Mouse (Mus musculus): Measurements from ENCODE around the gene Vmp1. TPM values are rescaled to one million over a fixed set of nuclear protein-coding genes. Genes with fewer than 3 reads are reported as not detected.

The Vmp1 gene
- polyA plus RNA-seq, 1 experiment = 136 TPM

GRCm38 (mm10) chr11:86672772-86673171, 10.9 kb downstream of the Vmp1 start:
- DNase-seq (ENCODE audit: low read depth) = no peak

- DNase-seq (ENCODE audit: low read depth) = no peak
Measured at GRCm38 (mm10) chr11:86671041-86671675, 12.5 kb downstream of the Vmp1 start.

GRCm38 (mm10) chr11:86668169-86668568, 15.5 kb downstream of the Vmp1 start:
- no peak for DNase-seq (ENCODE audit: low read depth)

GRCm38 (mm10) chr11:86667553-86667952, 16.1 kb downstream of the Vmp1 start:
- no peak for DNase-seq (ENCODE audit: low read depth)

GRCm38 (mm10) chr11:86664406-86664805, 19.2 kb downstream of the Vmp1 start:
- DNase-seq (ENCODE audit: low read depth) = no peak

GRCm38 (mm10) chr11:86663977-86664376, 19.7 kb downstream of the Vmp1 start:
- DNase-seq (ENCODE audit: low read depth) = no peak

- DNase-seq (ENCODE audit: low read depth) = no peak
Measured at GRCm38 (mm10) chr11:86662986-86663895, 20.4 kb downstream of the Vmp1 start.

GRCm38 (mm10) chr11:86657863-86658262, 25.8 kb downstream of the Vmp1 start:
- no peak for DNase-seq (ENCODE audit: low read depth)

GRCm38 (mm10) chr11:86656849-86657567, 26.6 kb downstream of the Vmp1 start:
- DNase-seq (ENCODE audit: low read depth) = no peak

- no peak for DNase-seq (ENCODE audit: low read depth)
Measured at GRCm38 (mm10) chr11:86655671-86656070, 28.0 kb downstream of the Vmp1 start.

GRCm38 (mm10) chr11:86654096-86654495, 29.5 kb downstream of the Vmp1 start:
- no peak for DNase-seq (ENCODE audit: low read depth)

- no peak for DNase-seq (ENCODE audit: low read depth)
Measured at GRCm38 (mm10) chr11:86653446-86653845, 30.2 kb downstream of the Vmp1 start.

GRCm38 (mm10) chr11:86652578-86652979, 31.1 kb downstream of the Vmp1 start:
- no peak for DNase-seq (ENCODE audit: low read depth)

GRCm38 (mm10) chr11:86650676-86651075, 33.0 kb downstream of the Vmp1 start:
- no peak for DNase-seq (ENCODE audit: low read depth)

GRCm38 (mm10) chr11:86649542-86649941, 34.1 kb downstream of the Vmp1 start:
- no peak for DNase-seq (ENCODE audit: low read depth)

- DNase-seq (ENCODE audit: low read depth) = no peak
Measured at GRCm38 (mm10) chr11:86647706-86648447, 35.8 kb downstream of the Vmp1 start.

GRCm38 (mm10) chr11:86646885-86647459, 36.7 kb downstream of the Vmp1 start:
- DNase-seq (ENCODE audit: low read depth) = no peak

- no peak for DNase-seq (ENCODE audit: low read depth)
Measured at GRCm38 (mm10) chr11:86646136-86646834, 37.4 kb downstream of the Vmp1 start.

- DNase-seq (ENCODE audit: low read depth) = no peak
Measured at GRCm38 (mm10) chr11:86644553-86644952, 39.1 kb downstream of the Vmp1 start.

GRCm38 (mm10) chr11:86641714-86642113, 41.9 kb downstream of the Vmp1 start:
- no peak for DNase-seq (ENCODE audit: low read depth)

GRCm38 (mm10) chr11:86637697-86638096, 45.9 kb downstream of the Vmp1 start:
- no peak for DNase-seq (ENCODE audit: low read depth)
